Mouse (Mus musculus) liver, adult 2 months (tissue): ENCODE data around the gene Ric3.

ENCODE experiments used
- CTCF ChIP-seq: fragments of 200-500 bp; IDR thresholded peaks from 2 replicates; pipeline ENCODE4 v1.5.1; 2011; ENCODE audit warnings: low read depth, low read length, control low read depth
- POLR2A ChIP-seq: fragments of 200-500 bp; IDR thresholded peaks from 2 replicates; pipeline ENCODE4 v1.6.1; 2011; ENCODE audit warnings: low read length, control low read depth; ENCODE audit not compliant: insufficient read depth; ENCODE audit errors: extremely low read depth

- TF ChIP-seq CTCF, result no peak
- no peak for TF ChIP-seq POLR2A
These were observed 48.4 kb upstream of the Ric3 start for GRCm38 (mm10) chr7:109131565-109131964.
